Mouse (Mus musculus): ENCODE data around the gene Frat1.

GRCm38 (mm10) chr19:41844345-41844744, 14.6 kb downstream of the Frat1 start:
- TF ChIP-seq CTCF (IDR thresholded peaks at IDR 0.05; ENCODE audit: extremely low read depth, insufficient read length, insufficient replicate concordance, low read depth, low read length) (peak; percentile 58; the same call in 1 of the 2 replicates), POLR2A (IDR thresholded peaks at IDR 0.05; ENCODE audit: low read depth, low read length) (no peak)
